Mouse (Mus musculus) liver, postnatal 0 days (tissue): Measurements from ENCODE around the gene Rel.

Experiments used
- CTCF ChIP-seq: sonication (generic); IDR thresholded peaks from 2 replicates; pipeline ENCODE4 v1.5.1; 2016; ENCODE audit warnings: antibody characterized with exemption, low read depth
- EP300 ChIP-seq: IDR thresholded peaks from 2 replicates; pipeline ENCODE4 v1.6.1; 2016; ENCODE audit warnings: antibody characterized with exemption, low read depth, mild to moderate bottlenecking

DNA sequence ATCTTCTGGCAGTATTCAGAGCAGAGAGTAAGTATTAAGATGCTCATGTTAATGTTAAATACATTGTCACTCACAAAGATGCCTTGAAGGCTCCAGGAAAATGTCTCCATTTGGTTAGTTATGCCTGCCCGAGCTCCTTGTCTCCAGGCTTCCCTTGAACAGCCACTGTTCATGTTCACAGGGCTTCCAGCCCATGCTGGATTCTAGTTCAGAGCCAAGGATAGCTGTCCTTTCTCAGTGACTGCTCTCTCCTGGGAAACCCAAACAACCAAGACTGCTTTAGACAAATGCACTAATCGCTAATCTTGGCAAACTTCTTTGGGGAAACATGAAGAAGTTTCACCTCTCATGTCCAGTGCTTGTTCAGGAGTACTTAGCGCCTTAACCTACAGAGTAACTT is 58.5 kb downstream of the Rel start:
- TF ChIP-seq EP300 (no peak), CTCF (no peak)
